Mouse (Mus musculus) myocyte (in vitro differentiated cells): ENCODE results near the gene Lsm2.

ENCODE experiments used
- E2F4 ChIP-seq: IDR thresholded peaks from one replicate; pipeline ENCODE4 v1.6.1; 2011; ENCODE audit warnings: mild to moderate bottlenecking, control low read depth, moderate library complexity; ENCODE audit not compliant: insufficient read depth
- MAX ChIP-seq: IDR thresholded peaks from one replicate; pipeline ENCODE4 v1.6.1; 2011; ENCODE audit warnings: low read depth, mild to moderate bottlenecking, control low read depth
- POLR2A ChIP-seq: IDR thresholded peaks from one replicate; pipeline ENCODE4 v1.6.1; 2011; ENCODE audit warnings: low read depth, mild to moderate bottlenecking, control low read depth, moderate library complexity; ENCODE audit not compliant: insufficient read length
- POLR2AphosphoS2 ChIP-seq: IDR thresholded peaks from one replicate; pipeline ENCODE4 v1.6.1; 2011; ENCODE audit warnings: low read depth, control low read depth; ENCODE audit not compliant: insufficient read length
- REST ChIP-seq: IDR thresholded peaks from one replicate; pipeline ENCODE4 v1.6.1; 2011; ENCODE audit warnings: mild to moderate bottlenecking, control low read depth, moderate library complexity; ENCODE audit not compliant: insufficient read depth, insufficient read length
- TCF12 ChIP-seq: IDR thresholded peaks from one replicate; pipeline ENCODE4 v1.6.1; 2011; ENCODE audit warnings: mild to moderate bottlenecking, control low read depth; ENCODE audit not compliant: poor library complexity, insufficient read depth, severe bottlenecking

- TF ChIP-seq POLR2A (no peak), MAX (no peak), TCF12 (no peak), POLR2AphosphoS2 (no peak), REST (no peak), E2F4 (no peak)
These were observed 40.9 kb downstream of the Lsm2 start for GRCm38 (mm10) chr17:35022541-35023060.
